Mouse (Mus musculus): ENCODE results near the gene Haus7. TPM values are rescaled to one million over a fixed set of nuclear protein-coding genes. Genes with fewer than 3 reads are reported as not detected.

Haus7 gene
- polyA plus RNA-seq, 1 experiment from 2014 or later: 60.3 TPM

GRCm38 (mm10) chrX:73484076-73484475 is 25.2 kb upstream of the Haus7 start:
- no peaks in the 10 kb centered on the region for H3K4me1 ChIP-seq (ENCODE audit: control insufficient read depth, insufficient read depth, low read length)
- no peaks in the 10 kb centered on the region for H3K9me3 ChIP-seq (ENCODE audit: control insufficient read depth, low read length)
- 67% methylated on average over 1 of the region's 1 CpGs for WGBS
- 0 out of 2 replicates have a peak, but pooled peaks cover 8% of the 10 kb centered on the region for H3K27me3 ChIP-seq (replicated peaks; ENCODE audit: control insufficient read depth, insufficient read depth, low read length)
- no peaks in the 10 kb centered on the region for H3K36me3 ChIP-seq (ENCODE audit: control insufficient read depth, insufficient read depth, low read length)
- H3K4me2 ChIP-seq (ENCODE audit: low read depth, low read length): peak overlapping the region; percentile 47
- ATAC-seq: 0 out of 2 replicates have a peak, but pooled peaks have one; percentile 31
- H3K9ac ChIP-seq (ENCODE audit: low read depth, low read length): peak overlapping the region; percentile 60
- H3K27ac ChIP-seq (ENCODE audit: low read length): no peak overlapping the region
- peak overlapping the region; percentile 44 for H3K4me3 ChIP-seq (ENCODE audit: low read length)

- Histone ChIP-seq H3K36me3 (ENCODE audit: control insufficient read depth, insufficient read depth, low read length) (no peaks in the 10 kb centered on the region), H3K4me1 (ENCODE audit: control insufficient read depth, insufficient read depth, low read length) (no peaks in the 10 kb centered on the region), H3K9me3 (ENCODE audit: control insufficient read depth, low read length) (no peaks in the 10 kb centered on the region), H3K9ac (ENCODE audit: low read depth, low read length) (peak within 1 kb of the TSS; percentile 60), H3K27ac (ENCODE audit: low read length) (peak within 1 kb of the TSS; percentile 41), H3K4me3 (ENCODE audit: low read length) (peak within 1 kb of the TSS; percentile 44), H3K4me2 (ENCODE audit: low read depth, low read length) (peak within 1 kb of the TSS; percentile 47), H3K27me3 (replicated peaks; ENCODE audit: control insufficient read depth, insufficient read depth, low read length) (0 out of 2 replicates have a peak, but pooled peaks cover 8% of the 10 kb centered on the region)
- ATAC-seq: peak; percentile 66
- 14% methylated on average over 13 of the region's 14 CpGs for WGBS
Measured at GRCm38 (mm10) chrX:73483484-73483810, 24.6 kb upstream of the Haus7 start, which contains the start of gene Bgn. Bgn (plus strand) TSS chrX:73483602.

- Histone ChIP-seq H3K27ac (ENCODE audit: low read length) (peak overlapping the region; percentile 41), H3K36me3 (ENCODE audit: control insufficient read depth, insufficient read depth, low read length) (no peaks in the 10 kb centered on the region), H3K4me1 (ENCODE audit: control insufficient read depth, insufficient read depth, low read length) (no peaks in the 10 kb centered on the region), H3K4me3 (ENCODE audit: low read length) (no peak overlapping the region), H3K4me2 (ENCODE audit: low read depth, low read length) (peak overlapping the region; percentile 47; the same call in 1 of the 2 replicates), H3K27me3 (replicated peaks; ENCODE audit: control insufficient read depth, insufficient read depth, low read length) (0 out of 2 replicates have a peak, but pooled peaks cover 10% of the 10 kb centered on the region), H3K9ac (ENCODE audit: low read depth, low read length) (no peak overlapping the region), H3K9me3 (ENCODE audit: control insufficient read depth, low read length) (no peaks in the 10 kb centered on the region)
- no peak; the same call in 1 of the 2 replicates for ATAC-seq
- 43% methylated on average over 4 of the region's 4 CpGs for WGBS
Measured at GRCm38 (mm10) chrX:73482643-73483483, 24.0 kb upstream of the Haus7 start.

- Histone ChIP-seq H3K4me2 (ENCODE audit: low read depth, low read length) (no peak overlapping the region), H3K27ac (ENCODE audit: low read length) (peak overlapping the region; percentile 43), H3K36me3 (ENCODE audit: control insufficient read depth, insufficient read depth, low read length) (no peaks in the 10 kb centered on the region), H3K9me3 (ENCODE audit: control insufficient read depth, low read length) (no peaks in the 10 kb centered on the region), H3K4me3 (ENCODE audit: low read length) (no peak overlapping the region), H3K9ac (ENCODE audit: low read depth, low read length) (no peak overlapping the region), H3K27me3 (replicated peaks; ENCODE audit: control insufficient read depth, insufficient read depth, low read length) (0 out of 2 replicates have a peak, but pooled peaks cover 10% of the 10 kb centered on the region), H3K4me1 (ENCODE audit: control insufficient read depth, insufficient read depth, low read length) (peaks cover 3% of the 10 kb centered on the region; the same call in 1 of the 2 replicates)
- ATAC-seq: peak; percentile 29; the same call in 1 of the 2 replicates
- WGBS: 44% methylated on average over 2 of the region's 2 CpGs
Measured at GRCm38 (mm10) chrX:73480334-73480733, 21.5 kb upstream of the Haus7 start.

GRCm38 (mm10) chrX:73479656-73480055 is 20.8 kb upstream of the Haus7 start:
- Histone ChIP-seq H3K4me1 (ENCODE audit: control insufficient read depth, insufficient read depth, low read length) (peaks cover 3% of the 10 kb centered on the region; the same call in 1 of the 2 replicates), H3K9ac (ENCODE audit: low read depth, low read length) (no peak overlapping the region), H3K27ac (ENCODE audit: low read length) (peak overlapping the region; percentile 43), H3K27me3 (replicated peaks; ENCODE audit: control insufficient read depth, insufficient read depth, low read length) (0 out of 2 replicates have a peak, but pooled peaks cover 9% of the 10 kb centered on the region), H3K4me3 (ENCODE audit: low read length) (no peak overlapping the region), H3K36me3 (ENCODE audit: control insufficient read depth, insufficient read depth, low read length) (no peaks in the 10 kb centered on the region), H3K9me3 (ENCODE audit: control insufficient read depth, low read length) (no peaks in the 10 kb centered on the region), H3K4me2 (ENCODE audit: low read depth, low read length) (no peak overlapping the region)
- ATAC-seq: no peak

DNA sequence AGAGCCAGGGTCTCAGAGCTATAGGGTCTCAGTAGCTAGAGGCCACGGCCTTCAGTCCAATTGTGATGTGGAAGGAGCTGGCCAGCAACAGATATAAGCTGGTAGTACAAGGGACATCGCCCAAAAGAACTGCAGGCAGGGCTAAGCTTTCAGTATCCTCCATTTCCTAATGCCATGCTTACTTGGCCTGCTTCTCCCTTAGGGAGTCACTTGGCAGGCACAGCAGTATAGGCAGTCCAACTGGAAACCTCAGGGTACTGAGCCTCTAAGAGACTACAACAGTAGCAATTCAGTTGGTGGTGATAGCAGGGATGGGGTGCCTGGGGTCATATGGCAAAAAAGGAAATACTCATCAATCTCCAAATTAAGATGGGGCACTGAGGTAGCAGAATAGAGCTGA is 18.7 kb upstream of the Haus7 start:
- Histone ChIP-seq H3K27me3 (replicated peaks; ENCODE audit: control insufficient read depth, insufficient read depth, low read length) (peaks cover 5% of the 10 kb centered on the region; the same call in 1 of the 2 replicates), H3K36me3 (ENCODE audit: control insufficient read depth, insufficient read depth, low read length) (no peaks in the 10 kb centered on the region), H3K4me2 (ENCODE audit: low read depth, low read length) (no peak overlapping the region), H3K4me1 (ENCODE audit: control insufficient read depth, insufficient read depth, low read length) (peaks cover 3% of the 10 kb centered on the region; the same call in 1 of the 2 replicates), H3K4me3 (ENCODE audit: low read length) (no peak overlapping the region), H3K9me3 (ENCODE audit: control insufficient read depth, low read length) (no peaks in the 10 kb centered on the region), H3K27ac (ENCODE audit: low read length) (no peak overlapping the region), H3K9ac (ENCODE audit: low read depth, low read length) (no peak overlapping the region)
- no peak for ATAC-seq
- 80% methylated on average over 2 of the region's 2 CpGs for WGBS

DNA sequence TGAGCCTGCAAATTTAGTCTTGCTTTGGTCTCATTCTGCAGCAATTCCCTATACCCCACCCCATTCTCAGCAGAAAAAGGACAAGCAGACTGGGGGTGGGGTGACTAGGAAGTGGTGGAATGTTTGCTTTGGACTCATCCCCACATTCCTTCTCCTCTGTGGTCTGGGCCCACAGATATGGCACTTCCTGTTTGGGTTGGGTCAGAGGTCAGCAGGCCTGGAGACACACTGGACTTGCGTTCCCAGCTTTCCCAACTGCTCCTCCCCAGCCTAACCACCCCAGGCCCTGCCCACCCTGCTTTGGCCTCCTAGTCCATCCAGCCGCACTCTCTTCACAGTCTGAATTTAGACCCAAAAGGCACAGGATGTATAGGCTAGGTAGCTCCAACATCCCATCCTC is 17.8 kb upstream of the Haus7 start:
- 47% methylated on average over 2 of the region's 2 CpGs for whole genome bisulfite sequencing
- Histone ChIP-seq H3K4me1 (ENCODE audit: control insufficient read depth, insufficient read depth, low read length) (peaks cover 3% of the 10 kb centered on the region; the same call in 1 of the 2 replicates), H3K27ac (ENCODE audit: low read length) (peak overlapping the region; percentile 67), H3K4me2 (ENCODE audit: low read depth, low read length) (no peak overlapping the region), H3K36me3 (ENCODE audit: control insufficient read depth, insufficient read depth, low read length) (no peaks in the 10 kb centered on the region), H3K27me3 (replicated peaks; ENCODE audit: control insufficient read depth, insufficient read depth, low read length) (peaks cover 5% of the 10 kb centered on the region; the same call in 1 of the 2 replicates), H3K9me3 (ENCODE audit: control insufficient read depth, low read length) (no peaks in the 10 kb centered on the region), H3K9ac (ENCODE audit: low read depth, low read length) (no peak overlapping the region), H3K4me3 (ENCODE audit: low read length) (no peak overlapping the region)
- ATAC-seq: peak; percentile 45

DNA sequence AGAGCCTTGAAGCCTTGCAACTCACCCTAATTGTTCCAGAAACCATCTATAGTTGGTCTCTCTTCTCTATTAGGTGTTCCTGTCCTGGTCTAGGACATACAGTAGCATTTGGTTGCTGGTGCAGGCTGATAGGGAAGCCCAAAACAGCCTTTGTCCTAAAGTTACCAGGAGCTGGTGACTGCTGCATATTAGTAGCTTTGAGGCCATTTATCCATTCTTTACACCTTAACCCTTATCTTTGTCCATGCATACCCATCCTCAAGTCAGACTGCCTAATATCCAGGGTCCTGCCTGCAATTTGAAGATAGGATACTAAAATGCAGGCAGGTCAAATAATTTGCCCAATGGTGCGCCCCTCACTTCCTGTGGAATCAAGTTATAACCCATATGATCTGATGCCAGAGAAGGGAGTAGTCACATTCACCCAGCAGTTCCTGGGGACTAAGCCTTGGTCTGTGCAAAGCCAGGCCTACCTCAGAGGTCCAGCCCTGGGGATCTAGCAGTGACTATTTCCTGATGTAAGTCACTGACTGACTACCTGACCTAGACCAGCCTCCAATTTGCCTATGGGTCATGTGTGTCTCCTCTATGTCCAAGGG is 16.9 kb upstream of the Haus7 start:
- no peaks in the 10 kb centered on the region for H3K9me3 ChIP-seq (ENCODE audit: control insufficient read depth, low read length)
- peaks cover 5% of the 10 kb centered on the region; the same call in 1 of the 2 replicates for H3K27me3 ChIP-seq (replicated peaks; ENCODE audit: control insufficient read depth, insufficient read depth, low read length)
- WGBS: 92% methylated on average over 1 of the region's 1 CpGs
- peaks cover 3% of the 10 kb centered on the region; the same call in 1 of the 2 replicates for H3K4me1 ChIP-seq (ENCODE audit: control insufficient read depth, insufficient read depth, low read length)
- no peaks in the 10 kb centered on the region for H3K36me3 ChIP-seq (ENCODE audit: control insufficient read depth, insufficient read depth, low read length)
- no peak overlapping the region for H3K9ac ChIP-seq (ENCODE audit: low read depth, low read length)
- H3K4me2 ChIP-seq (ENCODE audit: low read depth, low read length): no peak overlapping the region
- peak overlapping the region; percentile 43 for H3K27ac ChIP-seq (ENCODE audit: low read length)
- H3K4me3 ChIP-seq (ENCODE audit: low read length): no peak overlapping the region
- no peak for ATAC-seq

All from intestine, embryonic 16.5 days (tissue).